Mouse (Mus musculus) urinary bladder, adult 18-20 months (tissue): ENCODE measurements around the gene Mettl18.

Experiments used
- DNase-seq, 2 experiments: peaks; one replicate each; pipeline ENCODE4 v3.0.0; 2022; ENCODE audit warnings: low spot score in 2 of 2, mixed read lengths in 2 of 2

The Mettl18 gene

DNA sequence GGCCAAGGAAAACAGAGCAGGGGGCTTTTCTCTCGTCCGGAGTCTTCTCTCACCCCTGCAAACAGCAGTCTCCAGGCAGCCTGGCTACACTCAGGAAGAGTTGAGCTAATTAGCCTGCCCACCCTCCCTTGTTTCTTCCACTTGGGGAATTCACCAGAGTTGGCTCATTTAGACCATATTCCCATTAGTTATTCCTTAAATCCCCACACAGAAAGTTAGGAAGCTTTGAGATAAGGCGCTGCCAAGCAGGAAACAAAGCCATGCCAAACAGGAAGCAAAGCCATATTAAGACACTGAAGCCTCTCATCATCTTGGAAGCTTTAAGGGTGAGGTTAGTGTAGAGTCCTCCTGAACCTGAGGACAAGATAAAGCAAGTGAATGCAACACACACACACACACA, 48.9 kb downstream of the Mettl18 start:
- no peak for DNase-seq
